Mouse (Mus musculus): ENCODE results near the gene Arhgap15. TPM values are rescaled to one million over a fixed set of nuclear protein-coding genes. Genes with fewer than 3 reads are reported as not detected.
A peak's percentile ranks its signal among the peaks of the same experiment; 100 is the strongest.

The Arhgap15 gene
- polyA plus RNA-seq, 1 experiment from 2014 or later, result 2.8 TPM

GRCm38 (mm10) chr2:44311216-44311615, 562.6 kb downstream of the Arhgap15 start:
- Histone ChIP-seq H3K9me3 (ENCODE audit: control insufficient read depth, low read length) (no peaks in the 10 kb centered on the region), H3K4me1 (ENCODE audit: control insufficient read depth, insufficient read depth, low read length) (peaks cover 10% of the 10 kb centered on the region), H3K27ac (replicated peaks; ENCODE audit: low read depth, low read length) (peak overlapping the region; percentile 12; the same call in 1 of the 2 replicates), H3K27me3 (replicated peaks; ENCODE audit: control insufficient read depth, insufficient read depth, low read length) (no peaks in the 10 kb centered on the region), H3K9ac (ENCODE audit: low read depth, low read length) (peak overlapping the region; percentile 28), H3K4me3 (ENCODE audit: low read depth, low read length) (peak overlapping the region; percentile 18), H3K36me3 (ENCODE audit: control insufficient read depth, insufficient read depth, low read length) (no peaks in the 10 kb centered on the region), H3K4me2 (ENCODE audit: low read depth, low read length) (peak overlapping the region; percentile 53)
- ATAC-seq (ENCODE audit: low read depth) (peak; percentile 84), DNase-seq (ENCODE audit: low spot score) (peak; percentile 58)
- 10% methylated on average over 10 of the region's 10 CpGs for WGBS

DNA sequence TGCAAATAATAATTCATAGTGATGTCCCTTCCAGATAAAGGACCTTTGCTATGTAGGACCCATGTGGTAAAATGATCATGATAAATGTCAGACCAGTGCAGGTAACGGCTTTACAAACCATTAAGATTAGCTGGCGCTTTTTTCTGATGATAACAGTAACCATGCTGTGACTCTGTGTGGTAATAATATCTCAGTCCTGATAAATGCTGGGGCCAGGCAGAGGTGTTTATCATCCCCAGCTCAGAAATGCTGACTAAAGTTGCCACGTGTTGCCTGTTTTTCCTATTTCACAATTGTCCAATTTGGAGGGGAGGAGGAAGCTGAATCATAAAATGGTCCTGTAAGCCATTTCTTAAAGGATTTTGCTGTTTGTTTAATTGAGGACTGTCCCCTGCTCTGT, 564.9 kb downstream of the Arhgap15 start:
- Histone ChIP-seq H3K9me3 (ENCODE audit: control insufficient read depth, low read length) (no peaks in the 10 kb centered on the region), H3K4me3 (ENCODE audit: low read depth, low read length) (no peak overlapping the region), H3K9ac (ENCODE audit: low read depth, low read length) (no peak overlapping the region), H3K4me2 (ENCODE audit: low read depth, low read length) (no peak overlapping the region), H3K27me3 (replicated peaks; ENCODE audit: control insufficient read depth, insufficient read depth, low read length) (no peaks in the 10 kb centered on the region), H3K4me1 (ENCODE audit: control insufficient read depth, insufficient read depth, low read length) (peaks cover 10% of the 10 kb centered on the region), H3K36me3 (ENCODE audit: control insufficient read depth, insufficient read depth, low read length) (no peaks in the 10 kb centered on the region), H3K27ac (replicated peaks; ENCODE audit: low read depth, low read length) (no peak overlapping the region)
- ATAC-seq (ENCODE audit: low read depth) (no peak), DNase-seq (ENCODE audit: low spot score) (no peak)
- WGBS, result 83% methylated on average over 3 of the region's 3 CpGs

- no peaks in the 10 kb centered on the region for H3K9me3 ChIP-seq (ENCODE audit: control insufficient read depth, low read length)
- H3K4me3 ChIP-seq (ENCODE audit: low read depth, low read length), result no peak overlapping the region
- H3K36me3 ChIP-seq (ENCODE audit: control insufficient read depth, insufficient read depth, low read length), result no peaks in the 10 kb centered on the region
- 70% methylated on average over 6 of the region's 6 CpGs for WGBS
- DNase-seq (ENCODE audit: low spot score), result no peak
- H3K4me2 ChIP-seq (ENCODE audit: low read depth, low read length), result no peak overlapping the region
- no peaks in the 10 kb centered on the region for H3K4me1 ChIP-seq (ENCODE audit: control insufficient read depth, insufficient read depth, low read length)
- ATAC-seq (ENCODE audit: low read depth), result no peak
- no peak overlapping the region for H3K27ac ChIP-seq (replicated peaks; ENCODE audit: low read depth, low read length)
- H3K9ac ChIP-seq (ENCODE audit: low read depth, low read length), result no peak overlapping the region
- H3K27me3 ChIP-seq (replicated peaks; ENCODE audit: control insufficient read depth, insufficient read depth, low read length), result no peaks in the 10 kb centered on the region
Measured at GRCm38 (mm10) chr2:44318436-44318835, 569.8 kb downstream of the Arhgap15 start.

- no peak overlapping the region for H3K4me2 ChIP-seq (ENCODE audit: low read depth, low read length)
- H3K4me3 ChIP-seq (ENCODE audit: low read depth, low read length), result no peak overlapping the region
- H3K27me3 ChIP-seq (replicated peaks; ENCODE audit: control insufficient read depth, insufficient read depth, low read length), result no peaks in the 10 kb centered on the region
- no peak for DNase-seq (ENCODE audit: low spot score)
- no peak overlapping the region for H3K9ac ChIP-seq (ENCODE audit: low read depth, low read length)
- no peaks in the 10 kb centered on the region for H3K9me3 ChIP-seq (ENCODE audit: control insufficient read depth, low read length)
- no peaks in the 10 kb centered on the region for H3K4me1 ChIP-seq (ENCODE audit: control insufficient read depth, insufficient read depth, low read length)
- ATAC-seq (ENCODE audit: low read depth), result no peak
- H3K27ac ChIP-seq (replicated peaks; ENCODE audit: low read depth, low read length), result no peak overlapping the region
- H3K36me3 ChIP-seq (ENCODE audit: control insufficient read depth, insufficient read depth, low read length), result no peaks in the 10 kb centered on the region
- WGBS, result 74% methylated on average over 4 of the region's 4 CpGs
Measured at GRCm38 (mm10) chr2:44319479-44319878, 570.9 kb downstream of the Arhgap15 start.

- Histone ChIP-seq H3K4me2 (ENCODE audit: low read depth, low read length) (no peak overlapping the region), H3K9me3 (ENCODE audit: control insufficient read depth, low read length) (no peaks in the 10 kb centered on the region), H3K27me3 (replicated peaks; ENCODE audit: control insufficient read depth, insufficient read depth, low read length) (no peaks in the 10 kb centered on the region), H3K27ac (replicated peaks; ENCODE audit: low read depth, low read length) (no peak overlapping the region), H3K9ac (ENCODE audit: low read depth, low read length) (no peak overlapping the region), H3K4me3 (ENCODE audit: low read depth, low read length) (no peak overlapping the region), H3K36me3 (ENCODE audit: control insufficient read depth, insufficient read depth, low read length) (no peaks in the 10 kb centered on the region), H3K4me1 (ENCODE audit: control insufficient read depth, insufficient read depth, low read length) (no peaks in the 10 kb centered on the region)
- DNase-seq (ENCODE audit: low spot score) (no peak), ATAC-seq (ENCODE audit: low read depth) (no peak)
- WGBS, result 96% methylated on average over 4 of the region's 4 CpGs
Measured at GRCm38 (mm10) chr2:44323813-44324212, 575.2 kb downstream of the Arhgap15 start.

DNA sequence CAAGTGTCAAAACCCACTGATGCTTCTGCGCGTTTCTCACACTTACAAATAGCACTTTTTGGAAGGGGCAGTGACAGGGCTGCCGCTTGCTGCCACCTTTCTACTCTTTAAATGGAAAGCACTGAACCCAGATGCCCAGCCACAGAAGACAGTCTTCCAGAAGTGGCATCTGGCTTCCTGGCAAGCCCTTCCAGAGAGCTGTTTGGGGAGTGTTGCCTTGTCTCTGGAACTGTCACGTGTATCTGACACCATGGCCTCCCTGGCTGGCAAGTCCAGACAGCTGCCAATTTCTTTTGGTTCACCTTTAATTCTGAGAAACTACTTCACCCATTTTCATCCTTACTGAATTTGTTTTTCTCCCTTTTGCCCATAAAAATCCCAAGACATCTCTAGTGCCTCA, 584.7 kb downstream of the Arhgap15 start:
- DNase-seq (ENCODE audit: low spot score) (no peak), ATAC-seq (ENCODE audit: low read depth) (no peak)
- Histone ChIP-seq H3K4me3 (ENCODE audit: low read depth, low read length) (no peak overlapping the region), H3K9me3 (ENCODE audit: control insufficient read depth, low read length) (no peaks in the 10 kb centered on the region), H3K4me1 (ENCODE audit: control insufficient read depth, insufficient read depth, low read length) (no peaks in the 10 kb centered on the region), H3K27ac (replicated peaks; ENCODE audit: low read depth, low read length) (no peak overlapping the region), H3K4me2 (ENCODE audit: low read depth, low read length) (no peak overlapping the region), H3K27me3 (replicated peaks; ENCODE audit: control insufficient read depth, insufficient read depth, low read length) (no peaks in the 10 kb centered on the region), H3K9ac (ENCODE audit: low read depth, low read length) (no peak overlapping the region), H3K36me3 (ENCODE audit: control insufficient read depth, insufficient read depth, low read length) (no peaks in the 10 kb centered on the region)
- WGBS, result 83% methylated on average over 4 of the region's 4 CpGs

GRCm38 (mm10) chr2:44334006-44334405, 585.4 kb downstream of the Arhgap15 start:
- WGBS, result 57% methylated on average over 3 of the region's 3 CpGs
- Histone ChIP-seq H3K27me3 (replicated peaks; ENCODE audit: control insufficient read depth, insufficient read depth, low read length) (no peaks in the 10 kb centered on the region), H3K9me3 (ENCODE audit: control insufficient read depth, low read length) (no peaks in the 10 kb centered on the region), H3K4me3 (ENCODE audit: low read depth, low read length) (no peak overlapping the region), H3K27ac (replicated peaks; ENCODE audit: low read depth, low read length) (no peak overlapping the region), H3K9ac (ENCODE audit: low read depth, low read length) (no peak overlapping the region), H3K36me3 (ENCODE audit: control insufficient read depth, insufficient read depth, low read length) (no peaks in the 10 kb centered on the region), H3K4me2 (ENCODE audit: low read depth, low read length) (no peak overlapping the region), H3K4me1 (ENCODE audit: control insufficient read depth, insufficient read depth, low read length) (no peaks in the 10 kb centered on the region)
- no peak for DNase-seq (ENCODE audit: low spot score)
- ATAC-seq (ENCODE audit: low read depth), result no peak

DNA sequence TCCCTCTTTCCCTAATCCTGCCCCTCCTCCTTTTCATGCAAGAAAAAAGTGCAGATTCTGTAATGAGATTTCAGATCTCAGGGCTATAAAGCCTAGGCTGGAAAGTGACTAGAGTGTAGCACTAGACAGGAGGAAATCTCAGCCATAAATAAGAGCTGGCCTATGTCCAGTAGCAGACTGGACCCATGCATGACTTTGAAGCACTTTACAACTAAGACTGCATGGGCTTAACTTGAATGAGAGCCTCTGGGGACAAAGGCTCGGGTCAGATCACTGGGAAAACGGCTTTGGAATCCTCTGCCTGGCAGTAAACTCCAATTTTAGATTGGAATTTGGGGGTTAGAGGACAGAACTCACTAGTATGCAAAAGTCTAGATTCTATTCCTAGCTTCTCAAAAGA, 585.9 kb downstream of the Arhgap15 start:
- WGBS, result 25% methylated on average over 2 of the region's 2 CpGs
- Histone ChIP-seq H3K27me3 (replicated peaks; ENCODE audit: control insufficient read depth, insufficient read depth, low read length) (no peaks in the 10 kb centered on the region), H3K4me2 (ENCODE audit: low read depth, low read length) (no peak overlapping the region), H3K4me3 (ENCODE audit: low read depth, low read length) (no peak overlapping the region), H3K9ac (ENCODE audit: low read depth, low read length) (no peak overlapping the region), H3K36me3 (ENCODE audit: control insufficient read depth, insufficient read depth, low read length) (no peaks in the 10 kb centered on the region), H3K4me1 (ENCODE audit: control insufficient read depth, insufficient read depth, low read length) (no peaks in the 10 kb centered on the region), H3K9me3 (ENCODE audit: control insufficient read depth, low read length) (no peaks in the 10 kb centered on the region), H3K27ac (replicated peaks; ENCODE audit: low read depth, low read length) (no peak overlapping the region)
- DNase-seq (ENCODE audit: low spot score) (peak; percentile 34), ATAC-seq (ENCODE audit: low read depth) (no peak)

DNA sequence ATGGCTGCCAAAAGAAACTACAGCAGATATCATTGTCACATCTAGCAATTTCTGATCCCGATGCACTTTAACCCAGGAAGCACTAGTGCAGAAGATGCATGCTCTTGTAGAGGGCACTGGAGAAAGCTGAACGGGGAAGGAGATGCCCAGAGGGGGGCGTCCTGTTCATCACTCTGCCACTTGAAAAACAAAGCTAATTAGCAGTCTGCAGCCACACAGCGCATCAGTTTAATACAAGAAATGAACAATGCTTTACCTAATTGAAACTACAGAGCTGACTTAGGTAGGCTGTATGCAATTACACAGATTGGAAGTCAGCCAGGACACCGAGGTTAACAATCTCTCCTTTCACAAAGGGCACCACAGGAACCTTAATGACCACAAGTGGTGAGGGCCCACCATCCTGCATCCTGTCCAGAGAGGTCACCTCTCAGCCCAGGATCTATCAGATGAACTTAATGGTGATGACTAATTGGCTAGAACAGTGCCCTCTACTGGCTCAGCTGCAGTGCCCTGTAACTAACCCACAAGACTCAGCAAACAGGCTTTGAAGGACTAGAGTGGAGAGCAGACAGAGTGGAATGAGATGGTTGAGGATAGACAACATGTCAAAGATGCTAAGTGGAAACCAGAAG, 588.2 kb downstream of the Arhgap15 start:
- Histone ChIP-seq H3K4me3 (ENCODE audit: low read depth, low read length) (no peak overlapping the region), H3K9me3 (ENCODE audit: control insufficient read depth, low read length) (no peaks in the 10 kb centered on the region), H3K27me3 (replicated peaks; ENCODE audit: control insufficient read depth, insufficient read depth, low read length) (no peaks in the 10 kb centered on the region), H3K4me2 (ENCODE audit: low read depth, low read length) (no peak overlapping the region), H3K27ac (replicated peaks; ENCODE audit: low read depth, low read length) (no peak overlapping the region), H3K4me1 (ENCODE audit: control insufficient read depth, insufficient read depth, low read length) (0 out of 2 replicates have a peak, but pooled peaks cover 4% of the 10 kb centered on the region), H3K36me3 (ENCODE audit: control insufficient read depth, insufficient read depth, low read length) (no peaks in the 10 kb centered on the region), H3K9ac (ENCODE audit: low read depth, low read length) (no peak overlapping the region)
- WGBS, result 77% methylated on average over 5 of the region's 5 CpGs
- no peak for ATAC-seq (ENCODE audit: low read depth)
- DNase-seq (ENCODE audit: low spot score), result no peak

Measured in embryonic facial prominence, embryonic 14.5 days (tissue).